Mouse (Mus musculus) forebrain, postnatal 0 days (tissue): ENCODE results near the gene Spry2. TPM values are rescaled to one million over a fixed set of nuclear protein-coding genes. Genes with fewer than 3 reads are reported as not detected.

Experiments
- ATAC-seq: fragments of 200-750 bp; cut with Nextera tagmentation; 2 replicates; pipeline ENCODE4 v1.8.0; 2017; ENCODE audit warnings: mild to moderate bottlenecking, moderate library complexity
- DNase-seq: peaks from one replicate; pipeline ENCODE4 v3.0.0-alpha.2; 2015
- H3K27ac ChIP-seq: fragments of 300-500 bp; sonication (generic); 2 replicates; pipeline ENCODE4 v1.5.1; 2014; ENCODE audit warnings: low read depth, mild to moderate bottlenecking, antibody characterized with exemption, low read length, moderate library complexity, mixed read lengths
- H3K27me3 ChIP-seq: fragments of 300-500 bp; sonication (generic); 2 replicates; pipeline ENCODE4 v1.6.1; 2014; ENCODE audit warnings: mild to moderate bottlenecking, low read length, mixed read lengths; ENCODE audit not compliant: insufficient read depth
- H3K36me3 ChIP-seq: fragments of 300-500 bp; sonication (generic); 2 replicates; pipeline ENCODE4 v1.6.1; 2014; ENCODE audit warnings: mild to moderate bottlenecking, moderate library complexity; ENCODE audit not compliant: insufficient read depth
- H3K4me1 ChIP-seq: fragments of 300-500 bp; sonication (generic); 2 replicates; pipeline ENCODE4 v1.6.1; 2014; ENCODE audit warnings: antibody characterized with exemption; ENCODE audit not compliant: insufficient read depth
- H3K4me2 ChIP-seq: fragments of 300-500 bp; sonication (generic); 2 replicates; pipeline ENCODE4 v1.6.1; 2014; ENCODE audit warnings: low read depth, mild to moderate bottlenecking, moderate library complexity
- H3K4me3 ChIP-seq: fragments of 300-500 bp; sonication (generic); 2 replicates; pipeline ENCODE4 v1.5.1; 2014; ENCODE audit warnings: low read depth, low read length, mixed read lengths
- H3K9ac ChIP-seq: fragments of 300-500 bp; sonication (generic); 2 replicates; pipeline ENCODE4 v1.6.1; 2014; ENCODE audit warnings: mild to moderate bottlenecking
- H3K9me3 ChIP-seq: fragments of 300-500 bp; sonication (generic); 2 replicates; pipeline ENCODE4 v1.6.1; 2016; ENCODE audit warnings: low read length
- CTCF ChIP-seq: sonication (generic); IDR thresholded peaks from 2 replicates; pipeline ENCODE4 v1.5.1; 2016; ENCODE audit warnings: antibody characterized with exemption, control low read depth, low read depth
- WGBS: fragments of 180-500 bp; shearing (Covaris S2); extraction: QIAGEN DNeasy Blood & Tissue Kit; methylation state at CpG from one replicate; pipeline ENCODE4 v1.1.7; 2014; 5-methylcytosine and 5-hydroxymethylcytosine counted together
- polyA plus RNA-seq: library from polyadenylated mRNA; unstranded; fragments of >200 nt; fragmentation: Nextera tagmentation; extraction: Ambion mirVana; gene quantifications from 2 replicates; pipeline ENCODE4 v1.2.1, GENCODE M21; 2015
- total RNA-seq: library from RNA; depleted of rRNA; stranded (reverse); fragments of >200 nt; gene quantifications from 2 replicates; pipeline ENCODE4 v1.2.3, GENCODE M21; 2014; rRNA removed

Spry2 gene
- total RNA-seq (22.8 and 26.3 TPM in 2 replicates), polyA plus RNA-seq (49.9 and 56.7 TPM in 2 replicates)

GRCm38 (mm10) chr14:105896791-105897568 lies at the start of gene Spry2:
Gene Spry2 (minus strand): TSS chr14:105896819.
- no peak for TF ChIP-seq CTCF
- H3K9me3 ChIP-seq = no peaks in the 10 kb centered on the region
- peak; percentile 93 for ATAC-seq
- peak; percentile 94 for DNase-seq
- WGBS = under 1% methylated on average over 69 of the region's 89 CpGs
- 0 out of 2 replicates have a peak, but pooled peaks cover 3% of the 10 kb centered on the region for H3K4me1 ChIP-seq
- peak within 1 kb of the TSS; percentile 71 for H3K4me3 ChIP-seq
- peak within 1 kb of the TSS; percentile 98 for H3K27ac ChIP-seq
- H3K9ac ChIP-seq = peak within 1 kb of the TSS; percentile 73
- H3K27me3 ChIP-seq = no peaks in the 10 kb centered on the region
- H3K36me3 ChIP-seq = no peaks in the 10 kb centered on the region
- peak within 1 kb of the TSS; percentile 95 for H3K4me2 ChIP-seq

DNA sequence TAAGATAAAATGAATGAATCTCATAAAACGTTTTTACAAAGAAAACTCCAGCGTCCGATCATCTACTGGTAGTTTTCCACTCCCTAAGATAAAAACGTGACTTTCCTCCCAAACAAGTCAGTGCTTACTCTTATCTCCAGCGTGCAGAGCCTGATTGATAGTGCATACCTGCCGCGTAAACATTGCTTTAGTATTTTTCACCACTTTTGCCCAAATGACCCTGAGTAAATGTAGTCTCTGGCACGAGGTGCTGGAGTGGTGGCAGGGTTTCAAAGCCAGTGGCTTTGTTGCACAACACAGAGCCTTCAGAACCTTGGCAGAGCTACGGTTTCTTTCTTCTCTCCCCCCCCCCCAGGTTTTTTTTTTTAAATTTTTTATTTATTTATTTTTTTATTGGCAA lies 44.7 kb upstream of the Spry2 start:
- H3K4me1 ChIP-seq = no peaks in the 10 kb centered on the region
- H3K4me2 ChIP-seq = no peak overlapping the region
- WGBS = 69% methylated on average over 9 of the region's 9 CpGs
- no peaks in the 10 kb centered on the region for H3K27me3 ChIP-seq
- H3K9me3 ChIP-seq = no peaks in the 10 kb centered on the region
- no peak for TF ChIP-seq CTCF
- no peak for DNase-seq
- no peaks in the 10 kb centered on the region for H3K36me3 ChIP-seq
- no peak overlapping the region for H3K9ac ChIP-seq
- H3K27ac ChIP-seq = no peak overlapping the region
- H3K4me3 ChIP-seq = no peak overlapping the region
- ATAC-seq = no peak

DNA sequence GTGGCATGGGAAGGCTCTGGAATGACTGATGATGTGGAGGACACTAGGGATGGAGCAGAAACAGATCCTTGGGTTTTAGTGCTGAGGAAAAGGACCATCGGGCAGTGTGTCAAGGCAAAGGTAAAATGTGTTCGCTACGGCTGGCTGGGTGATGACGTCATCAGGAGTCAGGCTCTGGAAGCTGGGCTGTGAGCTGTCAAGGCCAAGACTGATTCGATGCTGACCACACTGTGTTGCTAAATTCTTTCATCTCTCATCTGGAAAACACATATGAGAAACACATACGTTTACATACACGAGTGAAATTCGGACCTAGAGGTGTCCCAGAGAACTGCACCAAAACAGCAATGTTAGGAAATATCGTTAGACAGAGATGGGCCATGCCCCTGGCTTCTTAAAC lies 30.1 kb upstream of the Spry2 start:
- Histone ChIP-seq H3K9ac (no peak overlapping the region), H3K27me3 (no peaks in the 10 kb centered on the region), H3K4me2 (no peak overlapping the region), H3K4me3 (no peak overlapping the region), H3K9me3 (no peaks in the 10 kb centered on the region), H3K36me3 (no peaks in the 10 kb centered on the region), H3K4me1 (no peaks in the 10 kb centered on the region), H3K27ac (no peak overlapping the region)
- DNase-seq (no peak), ATAC-seq (no peak)
- WGBS = 95% methylated on average over 9 of the region's 9 CpGs
- no peak for TF ChIP-seq CTCF

GRCm38 (mm10) chr14:105925305-105925704 lies 28.7 kb upstream of the Spry2 start:
- ATAC-seq (no peak), DNase-seq (no peak)
- H3K27me3 ChIP-seq = no peaks in the 10 kb centered on the region
- H3K36me3 ChIP-seq = no peaks in the 10 kb centered on the region
- H3K27ac ChIP-seq = no peak overlapping the region
- H3K9me3 ChIP-seq = no peaks in the 10 kb centered on the region
- H3K4me3 ChIP-seq = no peak overlapping the region
- no peak overlapping the region for H3K4me2 ChIP-seq
- 93% methylated on average over 2 of the region's 2 CpGs for WGBS
- no peak for TF ChIP-seq CTCF
- H3K4me1 ChIP-seq = no peaks in the 10 kb centered on the region
- no peak overlapping the region for H3K9ac ChIP-seq

- H3K27ac ChIP-seq = no peak overlapping the region
- H3K4me2 ChIP-seq = no peak overlapping the region
- no peak overlapping the region for H3K4me3 ChIP-seq
- H3K36me3 ChIP-seq = no peaks in the 10 kb centered on the region
- WGBS = 26% methylated on average over 1 of the region's 1 CpGs
- H3K4me1 ChIP-seq = no peaks in the 10 kb centered on the region
- no peak overlapping the region for H3K9ac ChIP-seq
- peak; percentile 70 for TF ChIP-seq CTCF
- ATAC-seq (0 out of 2 replicates have a peak, but pooled peaks have one; percentile 38), DNase-seq (peak; percentile 68)
- H3K27me3 ChIP-seq = no peaks in the 10 kb centered on the region
- H3K9me3 ChIP-seq = no peaks in the 10 kb centered on the region
These were observed 28.1 kb upstream of the Spry2 start for GRCm38 (mm10) chr14:105924712-105925111.

GRCm38 (mm10) chr14:105922874-105923273 lies 26.3 kb upstream of the Spry2 start:
- TF ChIP-seq CTCF = no peak
- no peak overlapping the region for H3K9ac ChIP-seq
- H3K27ac ChIP-seq = no peak overlapping the region
- H3K27me3 ChIP-seq = no peaks in the 10 kb centered on the region
- H3K4me1 ChIP-seq = no peaks in the 10 kb centered on the region
- H3K9me3 ChIP-seq = no peaks in the 10 kb centered on the region
- no peak overlapping the region for H3K4me2 ChIP-seq
- no peak overlapping the region for H3K4me3 ChIP-seq
- no peak for ATAC-seq
- no peaks in the 10 kb centered on the region for H3K36me3 ChIP-seq
- no peak for DNase-seq
- whole genome bisulfite sequencing = 32% methylated on average over 8 of the region's 8 CpGs

- 46% methylated on average over 5 of the region's 5 CpGs for WGBS
- no peak for TF ChIP-seq CTCF
These were observed 25.8 kb upstream of the Spry2 start for GRCm38 (mm10) chr14:105922427-105922826.

More at GRCm38 (mm10) chr14:105922427-105922826, 25.8 kb upstream of the Spry2 start:
- H3K4me2 ChIP-seq = no peak overlapping the region
- H3K4me1 ChIP-seq = no peaks in the 10 kb centered on the region
- no peak overlapping the region for H3K27ac ChIP-seq
- no peaks in the 10 kb centered on the region for H3K9me3 ChIP-seq
- H3K36me3 ChIP-seq = no peaks in the 10 kb centered on the region
- no peak overlapping the region for H3K9ac ChIP-seq
- ATAC-seq (no peak), DNase-seq (no peak)
- no peak overlapping the region for H3K4me3 ChIP-seq
- H3K27me3 ChIP-seq = no peaks in the 10 kb centered on the region
